34 mouse cellular contexts compared by ENCODE assay signal in genomic region chr14:60030666-60031065, GRCm38 (mm10).
"Had no signal": no experiment of that assay in that cellular context is flagged by ENCODE, and none has a peak within 500 bp of the region (broad histone marks: within the 10 kb centered on the region; RNA-seq: fewer than 3 reads in every experiment).

No protein-coding gene starts in this region.

- H3K9ac ChIP-seq: heart, embryonic 12.5 days; heart, embryonic 13.5 days; heart, embryonic 15.5 days; hindbrain, embryonic 12.5 days; hindbrain, embryonic 13.5 days; hindbrain, embryonic 14.5 days; hindbrain, embryonic 15.5 days; intestine, embryonic 15.5 days; kidney, embryonic 15.5 days had no signal

- ATAC-seq: hindbrain, embryonic 16.5 days; hindbrain, postnatal 0 days; inflammation-experienced regulatory T-cells, adult 6 months; intestine, embryonic 15.5 days; intestine, embryonic 16.5 days had no signal

- H3K36me3 ChIP-seq: heart, embryonic 10.5 days; heart, embryonic 12.5 days; heart, embryonic 13.5 days; heart, embryonic 15.5 days; hindbrain, embryonic 10.5 days; intestine, embryonic 15.5 days; kidney, embryonic 15.5 days had no signal

- H3K4me1 ChIP-seq: hindbrain, embryonic 10.5 days; hindbrain, embryonic 12.5 days; hindbrain, embryonic 13.5 days; hindbrain, embryonic 15.5 days; intestine, embryonic 15.5 days had no signal

- H3K27me3 ChIP-seq: heart, embryonic 12.5 days; heart, embryonic 13.5 days; heart, embryonic 15.5 days; hindbrain, embryonic 12.5 days; hindbrain, embryonic 13.5 days; hindbrain, embryonic 15.5 days; intestine, embryonic 15.5 days; kidney, embryonic 15.5 days had no signal

- H3K4me3 ChIP-seq: heart, embryonic 10.5 days; heart, embryonic 12.5 days; heart, embryonic 13.5 days; heart, embryonic 15.5 days; hindbrain, embryonic 10.5 days; hindbrain, embryonic 12.5 days; hindbrain, embryonic 13.5 days; hindbrain, embryonic 15.5 days; intestine, embryonic 15.5 days; kidney, embryonic 15.5 days; layer of hippocampus, adult 2 months had no signal

- H3K9me3 ChIP-seq: heart, embryonic 10.5 days; heart, embryonic 12.5 days; heart, embryonic 13.5 days; heart, embryonic 15.5 days; hindbrain, embryonic 10.5 days; hindbrain, embryonic 12.5 days; hindbrain, embryonic 13.5 days; hindbrain, embryonic 15.5 days; intestine, embryonic 15.5 days; kidney, embryonic 15.5 days had no signal

- DNase-seq: heart, postnatal 10 days; heart, postnatal 14 days; heart, postnatal 36 days; heart, postnatal 4 days; kidney, adult 11 months; kidney, adult 18-20 months; kidney, adult 2 months; kidney, adult 8-10 months; kidney, adult 9 months; kidney, postnatal 10 days; kidney, postnatal 14 days; kidney, postnatal 25 days; kidney, postnatal 36 days; kidney, postnatal 4 days; layer of hippocampus, adult 9-11 months; layer of hippocampus, postnatal 36 days had no signal

- H3K4me2 ChIP-seq: heart, embryonic 11.5 days; heart, embryonic 12.5 days; heart, embryonic 13.5 days; heart, embryonic 15.5 days; hindbrain, embryonic 12.5 days; hindbrain, embryonic 13.5 days; hindbrain, embryonic 14.5 days; hindbrain, embryonic 15.5 days; intestine, embryonic 15.5 days; kidney, embryonic 15.5 days had no signal

- H3K27ac ChIP-seq: heart, embryonic 10.5 days; heart, embryonic 13.5 days; heart, embryonic 15.5 days; hindbrain, embryonic 10.5 days; hindbrain, embryonic 12.5 days; hindbrain, embryonic 13.5 days; hindbrain, embryonic 14.5 days; hindbrain, embryonic 15.5 days; hindbrain, postnatal 0 days; intestine, embryonic 15.5 days; kidney, embryonic 15.5 days; kidney, postnatal 0 days; layer of hippocampus, adult 2 months had no signal
